Mouse (Mus musculus) midbrain, embryonic 15.5 days (tissue): Measurements from ENCODE around the gene Olfr1232. TPM values are rescaled to one million over a fixed set of nuclear protein-coding genes. Genes with fewer than 3 reads are reported as not detected.

Source experiments
- ATAC-seq: fragments of 200-750 bp; cut with Nextera tagmentation; replicated peaks from 2 replicates; pipeline ENCODE4 v1.8.0; 2017; ENCODE audit warnings: moderate TSS enrichment
- H3K27ac ChIP-seq: fragments of 300-500 bp; sonication (generic); 2 replicates; pipeline ENCODE4 v1.5.1; 2015; ENCODE audit warnings: mild to moderate bottlenecking, inconsistent platforms
- H3K27me3 ChIP-seq: fragments of 300-500 bp; sonication (generic); replicated peaks from 2 replicates; pipeline ENCODE4 v1.6.1; 2015; ENCODE audit warnings: inconsistent platforms
- H3K36me3 ChIP-seq: fragments of 300-500 bp; sonication (generic); replicated peaks from 2 replicates; pipeline ENCODE4 v1.6.1; 2015; ENCODE audit warnings: inconsistent platforms
- H3K4me1 ChIP-seq: fragments of 300-500 bp; sonication (generic); 2 replicates; pipeline ENCODE4 v1.6.1; 2015; ENCODE audit warnings: inconsistent platforms
- H3K4me2 ChIP-seq: fragments of 300-500 bp; sonication (generic); 2 replicates; pipeline ENCODE4 v1.6.1; 2015; ENCODE audit warnings: inconsistent platforms, mild to moderate bottlenecking, moderate library complexity
- H3K4me3 ChIP-seq: fragments of 300-500 bp; sonication (generic); 2 replicates; pipeline ENCODE4 v1.5.1; 2015; ENCODE audit warnings: mild to moderate bottlenecking, inconsistent platforms
- H3K9ac ChIP-seq: fragments of 300-500 bp; sonication (generic); 2 replicates; pipeline ENCODE4 v1.6.1; 2015; ENCODE audit warnings: mild to moderate bottlenecking, inconsistent platforms
- H3K9me3 ChIP-seq: fragments of 300-500 bp; sonication (generic); 2 replicates; pipeline ENCODE4 v1.6.1; 2016; ENCODE audit warnings: inconsistent platforms
- WGBS: fragments of 180-500 bp; shearing (Covaris S2); methylation state at CpG from one replicate; pipeline ENCODE4 v1.1.7; 2015; ENCODE audit warnings: mixed read lengths; 5-methylcytosine and 5-hydroxymethylcytosine counted together
- polyA plus RNA-seq: library from polyadenylated mRNA; unstranded; fragments of >200 nt; fragmentation: Nextera tagmentation; extraction: Ambion mirVana; gene quantifications from 2 replicates; pipeline ENCODE4 v1.2.1, GENCODE M21; 2015

The Olfr1232 gene
- polyA plus RNA-seq: not detected in 2 replicates

DNA sequence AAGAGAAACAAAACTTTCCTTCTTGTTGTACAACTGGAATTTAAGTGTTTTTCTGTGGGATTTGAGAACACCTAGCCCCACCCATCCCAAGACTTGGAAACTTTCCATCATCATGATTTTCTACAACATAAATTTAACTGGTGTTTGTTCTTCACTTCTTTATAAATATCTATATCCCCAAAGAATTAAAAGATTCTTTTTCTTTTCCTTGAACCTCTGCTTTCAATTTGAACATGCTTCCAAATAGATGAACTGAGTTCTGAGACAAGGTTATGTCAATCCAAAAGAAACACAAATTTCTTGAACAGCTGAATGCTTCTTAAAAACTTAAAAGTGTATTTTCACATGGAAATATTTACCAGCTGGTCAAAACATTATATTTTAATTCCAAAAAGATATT, at the start of gene Olfr1232:
Olfr1232 (minus strand) TSS at position 101 of the 400 bp plus-strand sequence.
- no peak within 1 kb of the TSS for H3K4me3 ChIP-seq

DNA sequence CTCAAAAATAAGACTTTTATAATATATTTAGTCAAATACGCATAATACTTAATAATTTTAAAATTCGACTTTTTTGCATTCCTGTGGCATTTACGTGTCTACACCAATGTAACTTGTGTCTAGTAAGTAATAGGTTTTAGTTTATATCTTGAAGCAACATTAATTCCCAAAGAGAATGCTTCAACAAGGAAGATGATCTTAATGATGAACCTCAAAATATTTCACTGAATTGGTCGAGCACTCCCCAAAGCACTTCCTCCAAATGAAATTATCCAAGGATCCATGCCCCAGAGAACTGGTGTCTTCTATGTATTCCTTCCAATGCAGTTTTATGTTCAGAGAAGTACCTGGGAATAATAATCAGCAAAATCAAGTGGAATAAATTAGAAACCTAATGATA, 35.3 kb upstream of the Olfr1232 start, which contains the start of gene Olfr1234:
Olfr1234 (minus strand) TSS at position 101 of the 400 bp plus-strand sequence.
- no peak for ATAC-seq
- Histone ChIP-seq H3K4me3 (no peak within 1 kb of the TSS), H3K9me3 (no peaks in the 10 kb centered on the region), H3K4me2 (no peak within 1 kb of the TSS), H3K36me3 (no peaks in the 10 kb centered on the region), H3K27ac (no peak within 1 kb of the TSS), H3K4me1 (no peaks in the 10 kb centered on the region), H3K9ac (no peak within 1 kb of the TSS), H3K27me3 (no peaks in the 10 kb centered on the region)
- WGBS: 86% methylated on average over 4 of the region's 4 CpGs

More for the DNA sequence above, at the start of gene Olfr1232:
- Histone ChIP-seq H3K9ac (no peak within 1 kb of the TSS), H3K4me1 (no peaks in the 10 kb centered on the region), H3K9me3 (no peaks in the 10 kb centered on the region), H3K36me3 (no peaks in the 10 kb centered on the region), H3K4me2 (no peak within 1 kb of the TSS), H3K27ac (no peak within 1 kb of the TSS), H3K27me3 (no peaks in the 10 kb centered on the region)
- ATAC-seq: no peak

- no peaks in the 10 kb centered on the region for H3K4me1 ChIP-seq
- H3K27ac ChIP-seq: no peak within 1 kb of the TSS
- no peak within 1 kb of the TSS for H3K9ac ChIP-seq
- H3K4me2 ChIP-seq: no peak within 1 kb of the TSS
- no peaks in the 10 kb centered on the region for H3K27me3 ChIP-seq
- ATAC-seq: no peak
- no peaks in the 10 kb centered on the region for H3K36me3 ChIP-seq
- H3K4me3 ChIP-seq: no peak within 1 kb of the TSS
- no peaks in the 10 kb centered on the region for H3K9me3 ChIP-seq
Observed at GRCm38 (mm10) chr2:89342298-89342697, 12.8 kb upstream of the Olfr1232 start, which contains the start of gene Olfr1233. TSS of gene Olfr1233 (minus strand) at chr2:89342398.

GRCm38 (mm10) chr2:89306974-89307373, 22.5 kb downstream of the Olfr1232 start, which contains the start of gene Olfr1231:
TSS of gene Olfr1231 (minus strand) at chr2:89307074.
- 62% methylated on average over 2 of the region's 2 CpGs for WGBS
- Histone ChIP-seq H3K9ac (no peak within 1 kb of the TSS), H3K27me3 (no peaks in the 10 kb centered on the region), H3K4me2 (no peak within 1 kb of the TSS), H3K4me3 (no peak within 1 kb of the TSS), H3K36me3 (no peaks in the 10 kb centered on the region), H3K27ac (no peak within 1 kb of the TSS), H3K9me3 (no peaks in the 10 kb centered on the region), H3K4me1 (no peaks in the 10 kb centered on the region)
- no peak for ATAC-seq

GRCm38 (mm10) chr2:89297168-89297567, 32.3 kb downstream of the Olfr1232 start, which contains the start of gene Olfr1230:
TSS of gene Olfr1230 (minus strand) at chr2:89297268.
- Histone ChIP-seq H3K27ac (no peak within 1 kb of the TSS), H3K4me3 (no peak within 1 kb of the TSS), H3K36me3 (no peaks in the 10 kb centered on the region), H3K9me3 (no peaks in the 10 kb centered on the region), H3K4me2 (no peak within 1 kb of the TSS), H3K4me1 (no peaks in the 10 kb centered on the region), H3K9ac (no peak within 1 kb of the TSS), H3K27me3 (no peaks in the 10 kb centered on the region)
- ATAC-seq: no peak
- 88% methylated on average over 1 of the region's 1 CpGs for WGBS

- WGBS: 82% methylated on average over 2 of the region's 2 CpGs
- ATAC-seq: no peak
- H3K9ac ChIP-seq: no peak within 1 kb of the TSS
Observed at GRCm38 (mm10) chr2:89287914-89288313, 41.6 kb downstream of the Olfr1232 start, which contains the start of gene Olfr1229. TSS of gene Olfr1229 (minus strand) at chr2:89288014.

More at GRCm38 (mm10) chr2:89287914-89288313, 41.6 kb downstream of the Olfr1232 start, which contains the start of gene Olfr1229:
- no peaks in the 10 kb centered on the region for H3K9me3 ChIP-seq
- H3K4me1 ChIP-seq: no peaks in the 10 kb centered on the region
- no peak within 1 kb of the TSS for H3K4me2 ChIP-seq
- no peaks in the 10 kb centered on the region for H3K36me3 ChIP-seq
- H3K27ac ChIP-seq: no peak within 1 kb of the TSS
- no peaks in the 10 kb centered on the region for H3K27me3 ChIP-seq
- no peak within 1 kb of the TSS for H3K4me3 ChIP-seq

Other genes starting within 250 kb of the Olfr1232 start
- gene Olfr1219, start 246.2 kb downstream of the Olfr1232 start, polyA plus RNA-seq: not detected in 2 replicates
- not detected in 2 replicates for gene Olfr1220, start 222.8 kb downstream of the Olfr1232 start, polyA plus RNA-seq
- not detected in 2 replicates for gene Olfr1221, start 212.4 kb downstream of the Olfr1232 start, polyA plus RNA-seq
- not detected in 2 replicates for gene Olfr1222, start 196.6 kb downstream of the Olfr1232 start, polyA plus RNA-seq
- gene Olfr1223, start 178.1 kb downstream of the Olfr1232 start, polyA plus RNA-seq: not detected in 2 replicates
- gene Olfr1224-ps1, start 165.6 kb downstream of the Olfr1232 start, polyA plus RNA-seq: not detected in 2 replicates
- not detected in 2 replicates for gene Olfr1225, start 155.0 kb downstream of the Olfr1232 start, polyA plus RNA-seq
- gene Olfr1226, start 129.6 kb downstream of the Olfr1232 start, polyA plus RNA-seq: not detected in 2 replicates
- not detected in 2 replicates for gene Olfr1228, start 75.6 kb downstream of the Olfr1232 start, polyA plus RNA-seq
- gene Olfr1229, start 41.7 kb downstream of the Olfr1232 start, polyA plus RNA-seq: not detected in 2 replicates
- gene Olfr1230, start 32.4 kb downstream of the Olfr1232 start, polyA plus RNA-seq: not detected in 2 replicates
- gene Olfr1231, start 22.6 kb downstream of the Olfr1232 start, polyA plus RNA-seq: not detected in 2 replicates
- gene Olfr1233, start 12.7 kb upstream of the Olfr1232 start, polyA plus RNA-seq: not detected in 2 replicates
- not detected in 2 replicates for gene Olfr1234, start 35.2 kb upstream of the Olfr1232 start, polyA plus RNA-seq
- not detected in 2 replicates for gene Olfr1238, start 80.0 kb upstream of the Olfr1232 start, polyA plus RNA-seq
- gene Olfr1239, start 90.7 kb upstream of the Olfr1232 start, polyA plus RNA-seq: not detected in 2 replicates
- gene Olfr1240, start 113.3 kb upstream of the Olfr1232 start, polyA plus RNA-seq: not detected in 2 replicates
- gene Olfr1241, start 157.5 kb upstream of the Olfr1232 start, polyA plus RNA-seq: not detected in 2 replicates
- not detected in 2 replicates for gene Olfr1242, start 168.7 kb upstream of the Olfr1232 start, polyA plus RNA-seq
- gene Olfr1243, start 201.8 kb upstream of the Olfr1232 start, polyA plus RNA-seq: not detected in 2 replicates
- not detected in 2 replicates for gene Olfr1245, start 248.8 kb upstream of the Olfr1232 start, polyA plus RNA-seq